Mouse (Mus musculus) bone marrow, adult 2 months (tissue): ENCODE results near the gene Coro1a.

Experiments
- CTCF ChIP-seq: fragments of 200-500 bp; IDR thresholded peaks from 2 replicates; pipeline ENCODE4 v1.5.1; 2011; ENCODE audit warnings: low read length, control low read depth; ENCODE audit not compliant: control insufficient read depth, insufficient read depth
- POLR2A ChIP-seq: fragments of 200-500 bp; IDR thresholded peaks from 2 replicates; pipeline ENCODE4 v1.6.1; 2011; ENCODE audit warnings: low read depth, mild to moderate bottlenecking, control low read depth, low read length, borderline replicate concordance; ENCODE audit not compliant: control insufficient read depth

DNA sequence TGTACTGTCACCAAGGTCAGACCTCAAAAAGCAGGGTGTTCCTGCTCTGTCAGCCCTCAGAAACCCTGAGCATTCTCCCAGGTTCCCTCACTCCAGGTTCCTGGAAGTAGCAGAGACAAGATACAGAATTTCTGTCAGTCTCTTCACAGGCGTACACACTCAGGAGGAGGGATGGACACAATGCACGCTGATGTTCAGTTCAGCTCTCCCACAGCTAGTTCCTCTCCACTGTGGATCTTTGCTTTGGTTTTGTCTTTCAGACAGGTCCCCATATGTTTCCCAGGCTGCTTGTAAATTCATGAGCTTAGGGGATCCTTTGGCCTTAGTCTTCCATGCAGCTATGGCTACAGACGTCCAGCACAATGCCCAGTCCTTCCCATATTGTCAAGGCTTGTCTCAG, 10.7 kb downstream of the Coro1a start:
- TF ChIP-seq CTCF, result no peak
- TF ChIP-seq POLR2A, result no peak
